Mouse (Mus musculus) testis, adult 2 months (tissue): Measurements from ENCODE around the gene Syn2.

Source experiments
- CTCF ChIP-seq: fragments of 200-500 bp; IDR thresholded peaks from 2 replicates; pipeline ENCODE4 v1.5.1; 2012; ENCODE audit warnings: low read depth, mild to moderate bottlenecking, inconsistent platforms, low read length, moderate library complexity; ENCODE audit not compliant: control insufficient read depth, insufficient read depth, insufficient replicate concordance
- POLR2A ChIP-seq: fragments of 200-500 bp; IDR thresholded peaks from 2 replicates; pipeline ENCODE4 v1.6.1; 2012; ENCODE audit warnings: low read depth, mild to moderate bottlenecking, inconsistent platforms, low read length, moderate library complexity; ENCODE audit not compliant: control insufficient read depth

DNA sequence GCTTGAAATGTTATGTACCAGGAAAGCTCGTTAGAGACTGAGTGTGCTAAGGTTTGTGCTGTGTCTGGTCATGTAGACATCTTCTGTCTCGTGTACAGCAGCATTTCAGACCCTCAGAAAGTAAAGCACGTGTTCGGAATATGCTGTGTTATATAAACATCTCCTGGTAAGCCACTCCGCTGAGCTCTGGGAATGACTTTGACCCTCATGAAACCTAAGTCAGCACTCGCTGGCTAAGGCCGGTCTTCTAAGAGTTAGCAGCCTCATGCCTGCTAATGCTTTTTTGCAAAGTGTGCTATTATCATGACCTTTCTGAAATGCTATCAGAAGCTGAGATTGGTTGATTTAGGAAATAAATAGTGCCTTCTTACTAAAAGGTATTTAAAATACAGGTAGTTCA lies 56.4 kb downstream of the Syn2 start:
- TF ChIP-seq CTCF = no peak
- no peak for TF ChIP-seq POLR2A
